Comparison of ENCODE assay signal across 10 mouse cellular contexts in the genomic region with DNA sequence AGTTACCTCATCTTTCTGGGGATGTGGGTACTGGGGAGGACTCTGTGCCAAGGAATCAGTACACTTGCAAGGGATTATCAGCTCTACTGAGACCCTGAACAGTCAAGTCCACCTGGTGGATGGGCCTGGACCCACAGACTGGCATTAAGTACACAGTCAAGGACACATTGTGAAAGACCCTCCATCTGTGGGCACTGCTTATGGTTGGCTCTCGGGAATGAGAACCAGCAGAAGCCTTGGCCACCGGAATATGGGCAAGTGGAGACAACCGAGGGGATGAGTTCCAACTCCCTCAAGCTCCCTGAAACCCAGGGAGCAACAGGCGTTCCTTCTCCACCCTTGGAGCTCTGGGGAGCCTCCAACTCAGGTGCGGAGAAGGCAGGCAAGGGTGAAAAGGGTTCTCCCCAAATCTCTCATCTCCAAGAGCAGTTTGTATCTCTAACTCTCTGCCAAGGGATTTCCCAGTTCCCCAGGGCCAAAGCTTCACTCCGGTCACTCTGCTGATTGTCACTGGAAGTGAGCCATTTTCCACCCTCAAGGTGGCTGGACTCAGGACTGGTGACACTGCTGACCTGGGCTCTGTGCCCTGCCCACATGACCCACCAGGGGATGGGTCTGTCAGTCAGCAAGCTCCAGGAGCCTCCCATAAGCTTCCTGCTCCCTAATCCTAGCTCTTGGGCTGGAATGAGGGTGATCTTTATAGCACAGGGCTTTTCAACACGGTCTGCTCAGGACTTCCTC. TPM values are rescaled to one million over a fixed set of nuclear protein-coding genes. Genes with fewer than 3 reads are reported as not detected.
A peak's percentile ranks its signal among the peaks of the same experiment; 100 is the strongest.
DNase-seq lines count a peak whose midpoint lies in the region; ATAC-seq and TF ChIP-seq lines count a peak whose summit lies in the region.
"Had no signal": no experiment of that assay in that cellular context is flagged by ENCODE, and none has a peak within 500 bp of the region (broad histone marks: within the 10 kb centered on the region; RNA-seq: fewer than 3 reads in every experiment).

No protein-coding gene starts in this region.

- 74% methylated on average over 7 of the region's 7 CpGs for WGBS in embryonic facial prominence, embryonic 14.5 days
- 86% methylated on average over 7 of the region's 7 CpGs for WGBS in embryonic facial prominence, embryonic 10.5 days
- 88% methylated on average over 7 of the region's 7 CpGs for WGBS in midbrain, embryonic 16.5 days
- 89% methylated on average over 7 of the region's 7 CpGs for WGBS in midbrain, embryonic 14.5 days
- WGBS in hindbrain, postnatal 0 days: 78% methylated on average over 7 of the region's 7 CpGs
- 62% methylated on average over 7 of the region's 7 CpGs for WGBS in small intestine, adult 2 months

- no peak for ATAC-seq in embryonic facial prominence, embryonic 14.5 days (ENCODE audit: low read depth)
- ATAC-seq in midbrain, embryonic 16.5 days: no peak
- ATAC-seq in midbrain, embryonic 14.5 days (ENCODE audit: low FRiP score, low TSS enrichment): no peak
- ATAC-seq in hindbrain, postnatal 0 days: no peak

- H3K27me3 ChIP-seq in embryonic facial prominence, embryonic 14.5 days (replicated peaks; ENCODE audit: control insufficient read depth, insufficient read depth, low read length): no peaks in the 10 kb centered on the region
- 0 out of 2 replicates have a peak, but pooled peaks cover 4% of the 10 kb centered on the region for H3K27me3 ChIP-seq in embryonic facial prominence, embryonic 10.5 days (replicated peaks; ENCODE audit: low read depth, poor library complexity, severe bottlenecking)
- H3K27me3 ChIP-seq in midbrain, embryonic 16.5 days (ENCODE audit: control insufficient read depth, insufficient read depth, low read depth, low read length): no peaks in the 10 kb centered on the region
- no peaks in the 10 kb centered on the region for H3K27me3 ChIP-seq in midbrain, embryonic 14.5 days (ENCODE audit: control insufficient read depth, insufficient read depth, low read length)
- no peaks in the 10 kb centered on the region for H3K27me3 ChIP-seq in hindbrain, postnatal 0 days (ENCODE audit: insufficient read depth, low read length)
- no peaks in the 10 kb centered on the region for H3K27me3 ChIP-seq in small intestine, adult 2 months (ENCODE audit: control insufficient read depth, insufficient read depth, low read length)
- H3K27me3 ChIP-seq: embryonic facial prominence, embryonic 15.5 days had no signal

- no peak overlapping the region for H3K27ac ChIP-seq in embryonic facial prominence, embryonic 14.5 days (replicated peaks; ENCODE audit: low read depth, low read length)
- H3K27ac ChIP-seq in embryonic facial prominence, embryonic 10.5 days (replicated peaks): no peak overlapping the region
- no peak overlapping the region for H3K27ac ChIP-seq in midbrain, embryonic 16.5 days (ENCODE audit: low read length)
- H3K27ac ChIP-seq in midbrain, embryonic 14.5 days (replicated peaks; ENCODE audit: low read depth, low read length): no peak overlapping the region
- 0 out of 2 replicates have a peak overlapping the region, but pooled peaks have one; percentile 45 for H3K27ac ChIP-seq in hindbrain, postnatal 0 days
- peak overlapping the region; percentile 90 for H3K27ac ChIP-seq in small intestine, adult 2 months (ENCODE audit: insufficient read depth, low read depth, low read length)
- H3K27ac ChIP-seq: embryonic facial prominence, embryonic 15.5 days had no signal

- no peak; the same call in 1 of the 2 replicates for TF ChIP-seq CTCF in hindbrain, postnatal 0 days (IDR thresholded peaks at IDR 0.05; ENCODE audit: low read depth)
- TF ChIP-seq CTCF in small intestine, adult 2 months (IDR thresholded peaks at IDR 0.05; ENCODE audit: extremely low read depth, insufficient read length, insufficient replicate concordance, low read depth, low read length): no peak

- TF ChIP-seq POLR2A in small intestine, adult 2 months (IDR thresholded peaks at IDR 0.05; ENCODE audit: low read depth, low read length): no peak

- H3K9ac ChIP-seq in embryonic facial prominence, embryonic 14.5 days (ENCODE audit: low read depth, low read length): 0 out of 2 replicates have a peak overlapping the region, but pooled peaks have one; percentile 41
- H3K9ac ChIP-seq in midbrain, embryonic 16.5 days (ENCODE audit: low read depth, low read length): peak overlapping the region; percentile 17; the same call in 1 of the 2 replicates
- H3K9ac ChIP-seq in midbrain, embryonic 14.5 days (replicated peaks; ENCODE audit: low read length): no peak overlapping the region; the same call in 1 of the 2 replicates
- peak overlapping the region; percentile 24; the same call in 1 of the 2 replicates for H3K9ac ChIP-seq in hindbrain, postnatal 0 days (replicated peaks; ENCODE audit: low read length)
- H3K9ac ChIP-seq: embryonic facial prominence, embryonic 15.5 days had no signal

- no peaks in the 10 kb centered on the region for H3K9me3 ChIP-seq in embryonic facial prominence, embryonic 14.5 days (ENCODE audit: control insufficient read depth, low read length)
- no peaks in the 10 kb centered on the region for H3K9me3 ChIP-seq in embryonic facial prominence, embryonic 10.5 days
- H3K9me3 ChIP-seq in midbrain, embryonic 16.5 days (replicated peaks; ENCODE audit: control insufficient read depth, low read length, poor library complexity, severe bottlenecking): no peaks in the 10 kb centered on the region
- H3K9me3 ChIP-seq in midbrain, embryonic 14.5 days (ENCODE audit: control insufficient read depth, low read length): no peaks in the 10 kb centered on the region
- H3K9me3 ChIP-seq in hindbrain, postnatal 0 days (ENCODE audit: low read length): no peaks in the 10 kb centered on the region
- H3K9me3 ChIP-seq: embryonic facial prominence, embryonic 15.5 days had no signal

- H3K4me1 ChIP-seq in embryonic facial prominence, embryonic 14.5 days (ENCODE audit: control insufficient read depth, insufficient read depth, low read length): peaks cover 30% of the 10 kb centered on the region
- peaks cover 46% of the 10 kb centered on the region for H3K4me1 ChIP-seq in embryonic facial prominence, embryonic 10.5 days
- H3K4me1 ChIP-seq in midbrain, embryonic 16.5 days (ENCODE audit: control insufficient read depth, insufficient read depth, low read length): peaks cover 37% of the 10 kb centered on the region
- peaks cover 33% of the 10 kb centered on the region for H3K4me1 ChIP-seq in midbrain, embryonic 14.5 days (ENCODE audit: control insufficient read depth, insufficient read depth, low read length)
- H3K4me1 ChIP-seq in hindbrain, postnatal 0 days (ENCODE audit: insufficient read depth, low read length): peaks cover 17% of the 10 kb centered on the region
- peaks cover 28% of the 10 kb centered on the region for H3K4me1 ChIP-seq in small intestine, adult 2 months (ENCODE audit: control insufficient read depth, insufficient read depth, insufficient read length, low read length)

- no peak overlapping the region for H3K4me3 ChIP-seq in embryonic facial prominence, embryonic 14.5 days (ENCODE audit: low read depth, low read length)
- no peak overlapping the region for H3K4me3 ChIP-seq in embryonic facial prominence, embryonic 10.5 days
- no peak overlapping the region for H3K4me3 ChIP-seq in midbrain, embryonic 16.5 days (ENCODE audit: low read depth, low read length)
- no peak overlapping the region for H3K4me3 ChIP-seq in midbrain, embryonic 14.5 days (replicated peaks; ENCODE audit: low read depth, low read length)
- H3K4me3 ChIP-seq in hindbrain, postnatal 0 days (ENCODE audit: low read length): no peak overlapping the region
- H3K4me3 ChIP-seq in small intestine, adult 2 months (ENCODE audit: low read depth, low read length): peak overlapping the region; percentile 21
- H3K4me3 ChIP-seq: embryonic facial prominence, embryonic 15.5 days had no signal

- no peak for DNase-seq in embryonic facial prominence, embryonic 14.5 days (ENCODE audit: low spot score)
- no peak for DNase-seq in embryonic facial prominence, embryonic 10.5 days (ENCODE audit: low spot score)
- no peak for DNase-seq in midbrain, embryonic 14.5 days
- no peak for DNase-seq in hindbrain, postnatal 0 days (ENCODE audit: low spot score)
- no peak for DNase-seq in natural killer cell, adult 2 months (ENCODE audit: low spot score in 2 of 2)
- no peak for DNase-seq in urinary bladder, postnatal 25 days (ENCODE audit: low spot score)

- H3K36me3 ChIP-seq in embryonic facial prominence, embryonic 14.5 days (ENCODE audit: control insufficient read depth, insufficient read depth, low read length): no peaks in the 10 kb centered on the region
- H3K36me3 ChIP-seq in embryonic facial prominence, embryonic 10.5 days (replicated peaks): no peaks in the 10 kb centered on the region
- no peaks in the 10 kb centered on the region for H3K36me3 ChIP-seq in midbrain, embryonic 16.5 days (ENCODE audit: control insufficient read depth, insufficient read depth, low read length)
- H3K36me3 ChIP-seq in midbrain, embryonic 14.5 days (ENCODE audit: control insufficient read depth, insufficient read depth, low read length): no peaks in the 10 kb centered on the region
- H3K36me3 ChIP-seq in hindbrain, postnatal 0 days (ENCODE audit: insufficient read depth, low read length): no peaks in the 10 kb centered on the region
- no peaks in the 10 kb centered on the region for H3K36me3 ChIP-seq in small intestine, adult 2 months (ENCODE audit: control insufficient read depth, insufficient read depth, low read length)

- H3K4me2 ChIP-seq in embryonic facial prominence, embryonic 14.5 days (ENCODE audit: low read depth, low read length): no peak overlapping the region
- no peak overlapping the region for H3K4me2 ChIP-seq in midbrain, embryonic 16.5 days (ENCODE audit: low read length)
- H3K4me2 ChIP-seq in midbrain, embryonic 14.5 days (ENCODE audit: low read length): no peak overlapping the region
- H3K4me2 ChIP-seq in hindbrain, postnatal 0 days (ENCODE audit: low read depth, low read length): no peak overlapping the region
- H3K4me2 ChIP-seq: embryonic facial prominence, embryonic 15.5 days had no signal

RNA-seq across cellular contexts. Expression of gene Map3k14, which starts 5.4 kb away (rescaled TPM):
- 4.6 and 5.1 TPM in 2 replicates for polyA plus RNA-seq in embryonic facial prominence, embryonic 14.5 days (2014; fragmentation: Nextera tagmentation; extraction: Ambion mirVana)
- 3.1 and 3.2 TPM in 2 replicates for polyA plus RNA-seq in embryonic facial prominence, embryonic 10.5 days (2016; fragmentation: Nextera tagmentation; extraction: Ambion mirVana)
- 4.4 TPM in 2 replicates for polyA plus RNA-seq in midbrain, embryonic 16.5 days (2015; fragmentation: Nextera tagmentation; extraction: Ambion mirVana)
- 3.0 and 3.4 TPM in 2 replicates for polyA plus RNA-seq in midbrain, embryonic 14.5 days (2014; fragmentation: Nextera tagmentation; extraction: Ambion mirVana)
- total RNA-seq in hindbrain, postnatal 0 days (2014; rRNA removed): 6.7 and 9.3 TPM in 2 replicates
- 1.2 and 1.5 TPM in 2 replicates for polyA plus RNA-seq in hindbrain, postnatal 0 days (2015; fragmentation: Nextera tagmentation; extraction: Ambion mirVana)
- polyA plus RNA-seq in small intestine, adult 2 months (2012; rRNA removed): 9.9 and 12.7 TPM in 2 replicates

RNA-seq across cellular contexts. Expression of gene Spata32, which starts 43.6 kb away (rescaled TPM):
- not detected in 2 replicates for polyA plus RNA-seq in embryonic facial prominence, embryonic 14.5 days (2014; fragmentation: Nextera tagmentation; extraction: Ambion mirVana)
- not detected in 2 replicates for polyA plus RNA-seq in embryonic facial prominence, embryonic 10.5 days (2016; fragmentation: Nextera tagmentation; extraction: Ambion mirVana)
- polyA plus RNA-seq in midbrain, embryonic 16.5 days (2015; fragmentation: Nextera tagmentation; extraction: Ambion mirVana): 1.2 and 1.3 TPM in 2 replicates
- 0.25 and 0.27 TPM in 2 replicates for polyA plus RNA-seq in midbrain, embryonic 14.5 days (2014; fragmentation: Nextera tagmentation; extraction: Ambion mirVana)
- 1.4 and 1.5 TPM in 2 replicates for total RNA-seq in hindbrain, postnatal 0 days (2014; rRNA removed)
- 1.6 TPM in 2 replicates for polyA plus RNA-seq in hindbrain, postnatal 0 days (2015; fragmentation: Nextera tagmentation; extraction: Ambion mirVana)
- not detected in 2 replicates for polyA plus RNA-seq in small intestine, adult 2 months (2012; rRNA removed)
- polyA plus RNA-seq: embryonic facial prominence, embryonic 15.5 days; neural tube, embryonic 11.5 days had no signal

RNA-seq across cellular contexts. Expression of gene 1700023F06Rik, which starts 53.5 kb away (rescaled TPM):
- 1.0 and 1.6 TPM in 2 replicates for polyA plus RNA-seq in embryonic facial prominence, embryonic 14.5 days (2014; fragmentation: Nextera tagmentation; extraction: Ambion mirVana)
- 0.47 and 0.49 TPM in 2 replicates for polyA plus RNA-seq in embryonic facial prominence, embryonic 10.5 days (2016; fragmentation: Nextera tagmentation; extraction: Ambion mirVana)
- polyA plus RNA-seq in midbrain, embryonic 16.5 days (2015; fragmentation: Nextera tagmentation; extraction: Ambion mirVana): 2.3 and 3.1 TPM in 2 replicates
- polyA plus RNA-seq in midbrain, embryonic 14.5 days (2014; fragmentation: Nextera tagmentation; extraction: Ambion mirVana): 0.88 and 2.1 TPM in 2 replicates
- total RNA-seq in hindbrain, postnatal 0 days (2014; rRNA removed): not detected in 2 replicates
- 3.7 and 4.7 TPM in 2 replicates for polyA plus RNA-seq in hindbrain, postnatal 0 days (2015; fragmentation: Nextera tagmentation; extraction: Ambion mirVana)
- polyA plus RNA-seq in small intestine, adult 2 months (2012; rRNA removed): 0.50 and 0.51 TPM in 2 replicates
- polyA plus RNA-seq: neural tube, embryonic 11.5 days had no signal

Comparison
In these comparisons a context has a peak if more than half of its experiments do, and no peak if none do; other contexts are left out.
1. H3K27ac ChIP-seq: peak in hindbrain, postnatal 0 days (single experiment) and small intestine, adult 2 months (single experiment); none in embryonic facial prominence, embryonic 14.5 days (single experiment), embryonic facial prominence, embryonic 10.5 days (single experiment), midbrain, embryonic 16.5 days (single experiment) and midbrain, embryonic 14.5 days (single experiment).